Mouse (Mus musculus): ENCODE results near the gene Slc6a11. TPM values are rescaled to one million over a fixed set of nuclear protein-coding genes. Genes with fewer than 3 reads are reported as not detected.
A peak's percentile ranks its signal among the peaks of the same experiment; 100 is the strongest.

The Slc6a11 gene
- polyA plus RNA-seq, 1 experiment from 2014 or later = 8.1 TPM

- Histone ChIP-seq H3K9ac (ENCODE audit: low read length) (no peak overlapping the region), H3K36me3 (ENCODE audit: control insufficient read depth, insufficient read depth, low read length) (no peaks in the 10 kb centered on the region), H3K27ac (ENCODE audit: low read depth, low read length) (no peak overlapping the region), H3K4me1 (ENCODE audit: control insufficient read depth, insufficient read depth, low read length) (peaks cover 16% of the 10 kb centered on the region), H3K4me3 (ENCODE audit: low read depth, low read length) (no peak overlapping the region), H3K27me3 (replicated peaks; ENCODE audit: control insufficient read depth, insufficient read depth, low read length) (no peaks in the 10 kb centered on the region), H3K4me2 (ENCODE audit: low read length) (no peak overlapping the region), H3K9me3 (replicated peaks; ENCODE audit: control insufficient read depth, low read length) (no peaks in the 10 kb centered on the region)
- ATAC-seq (no peak), DNase-seq (ENCODE audit: low spot score) (no peak)
- 31% methylated on average over 4 of the region's 4 CpGs for WGBS
These were observed 136.9 kb downstream of the Slc6a11 start for GRCm38 (mm10) chr6:114267979-114268378.

DNA sequence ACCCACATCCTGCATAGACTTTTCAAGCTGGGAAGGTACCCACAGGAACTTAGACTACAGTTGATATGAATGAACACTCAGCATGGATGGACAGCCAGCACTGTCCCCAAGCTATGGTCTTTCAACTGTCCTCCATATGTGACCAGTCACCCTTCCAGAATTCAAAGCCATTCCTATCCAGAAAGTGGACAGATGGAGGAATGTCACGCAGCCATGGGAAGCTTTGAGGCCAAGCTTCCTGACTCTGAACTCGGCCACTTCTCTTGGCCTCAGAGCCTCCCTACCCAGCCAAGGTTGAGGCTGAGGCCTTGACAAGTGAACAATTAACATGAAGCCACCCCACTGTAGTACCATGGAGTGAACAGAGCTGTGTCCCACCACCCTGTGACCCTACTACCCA lies 138.5 kb downstream of the Slc6a11 start:
- H3K9ac ChIP-seq (ENCODE audit: low read length) = no peak overlapping the region
- DNase-seq (ENCODE audit: low spot score) = no peak
- 84% methylated on average over 2 of the region's 2 CpGs for WGBS

GRCm38 (mm10) chr6:114270799-114271198 lies 139.8 kb downstream of the Slc6a11 start:
- DNase-seq (ENCODE audit: low spot score) = no peak
- no peaks in the 10 kb centered on the region for H3K27me3 ChIP-seq (replicated peaks; ENCODE audit: control insufficient read depth, insufficient read depth, low read length)
- H3K27ac ChIP-seq (ENCODE audit: low read depth, low read length) = no peak overlapping the region
- ATAC-seq = no peak
- no peak overlapping the region for H3K4me2 ChIP-seq (ENCODE audit: low read length)
- peaks cover 13% of the 10 kb centered on the region for H3K4me1 ChIP-seq (ENCODE audit: control insufficient read depth, insufficient read depth, low read length)
- H3K9ac ChIP-seq (ENCODE audit: low read length) = no peak overlapping the region
- WGBS = 64% methylated on average over 5 of the region's 5 CpGs
- H3K9me3 ChIP-seq (replicated peaks; ENCODE audit: control insufficient read depth, low read length) = no peaks in the 10 kb centered on the region
- no peak overlapping the region for H3K4me3 ChIP-seq (ENCODE audit: low read depth, low read length)
- H3K36me3 ChIP-seq (ENCODE audit: control insufficient read depth, insufficient read depth, low read length) = no peaks in the 10 kb centered on the region

More for the DNA sequence above, 138.5 kb downstream of the Slc6a11 start:
- Histone ChIP-seq H3K9me3 (replicated peaks; ENCODE audit: control insufficient read depth, low read length) (no peaks in the 10 kb centered on the region), H3K4me2 (ENCODE audit: low read length) (no peak overlapping the region), H3K27me3 (replicated peaks; ENCODE audit: control insufficient read depth, insufficient read depth, low read length) (no peaks in the 10 kb centered on the region), H3K27ac (ENCODE audit: low read depth, low read length) (no peak overlapping the region), H3K4me3 (ENCODE audit: low read depth, low read length) (no peak overlapping the region), H3K4me1 (ENCODE audit: control insufficient read depth, insufficient read depth, low read length) (peaks cover 13% of the 10 kb centered on the region), H3K36me3 (ENCODE audit: control insufficient read depth, insufficient read depth, low read length) (no peaks in the 10 kb centered on the region)
- ATAC-seq = no peak

GRCm38 (mm10) chr6:114272279-114272678 lies 141.2 kb downstream of the Slc6a11 start:
- H3K9ac ChIP-seq (ENCODE audit: low read length) = no peak overlapping the region
- DNase-seq (ENCODE audit: low spot score) = no peak
- H3K4me1 ChIP-seq (ENCODE audit: control insufficient read depth, insufficient read depth, low read length) = peaks cover 13% of the 10 kb centered on the region
- no peaks in the 10 kb centered on the region for H3K27me3 ChIP-seq (replicated peaks; ENCODE audit: control insufficient read depth, insufficient read depth, low read length)
- no peaks in the 10 kb centered on the region for H3K36me3 ChIP-seq (ENCODE audit: control insufficient read depth, insufficient read depth, low read length)
- WGBS = 79% methylated on average over 15 of the region's 15 CpGs
- H3K4me2 ChIP-seq (ENCODE audit: low read length) = no peak overlapping the region
- no peak overlapping the region for H3K27ac ChIP-seq (ENCODE audit: low read depth, low read length)
- H3K9me3 ChIP-seq (replicated peaks; ENCODE audit: control insufficient read depth, low read length) = no peaks in the 10 kb centered on the region
- no peak for ATAC-seq
- H3K4me3 ChIP-seq (ENCODE audit: low read depth, low read length) = no peak overlapping the region

DNA sequence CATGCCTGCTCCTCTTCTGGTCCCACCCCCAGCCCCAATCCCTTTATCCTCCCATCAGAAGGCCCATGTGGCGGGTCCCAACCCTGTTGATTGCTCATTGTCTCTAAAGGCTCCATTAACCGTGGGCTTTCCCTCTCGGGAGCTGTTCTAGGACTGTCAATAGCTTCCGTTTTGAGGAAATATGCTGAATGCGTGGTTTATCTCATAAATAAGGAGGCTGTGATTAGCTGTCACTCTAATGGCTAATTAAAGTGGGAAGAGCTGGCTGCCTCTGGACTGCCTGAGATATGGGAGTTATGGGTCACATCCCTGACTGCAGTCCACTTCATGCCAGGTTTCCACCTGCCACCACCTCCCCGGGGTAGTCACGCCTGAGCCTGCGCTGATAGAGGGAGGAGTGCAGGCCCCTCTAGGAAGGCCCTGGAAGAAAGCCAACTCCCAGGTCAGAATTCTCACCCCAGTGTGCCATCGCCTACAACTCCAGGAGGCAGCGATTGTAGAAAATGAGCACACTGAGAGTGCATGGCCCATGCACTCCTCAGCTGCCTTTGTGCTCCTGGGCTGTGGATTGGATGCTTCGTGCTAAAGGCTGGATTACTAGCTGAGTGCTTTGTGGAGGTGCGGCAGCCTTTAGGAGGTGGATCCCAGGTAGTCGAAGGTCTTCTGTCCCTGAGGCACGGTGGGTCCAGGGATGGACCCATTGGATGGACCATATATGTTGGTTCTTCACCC lies 143.1 kb downstream of the Slc6a11 start:
- Histone ChIP-seq H3K27me3 (replicated peaks; ENCODE audit: control insufficient read depth, insufficient read depth, low read length) (no peaks in the 10 kb centered on the region), H3K9ac (ENCODE audit: low read length) (no peak overlapping the region), H3K4me3 (ENCODE audit: low read depth, low read length) (no peak overlapping the region), H3K36me3 (ENCODE audit: control insufficient read depth, insufficient read depth, low read length) (no peaks in the 10 kb centered on the region), H3K4me1 (ENCODE audit: control insufficient read depth, insufficient read depth, low read length) (peaks cover 13% of the 10 kb centered on the region), H3K4me2 (ENCODE audit: low read length) (no peak overlapping the region), H3K9me3 (replicated peaks; ENCODE audit: control insufficient read depth, low read length) (no peaks in the 10 kb centered on the region), H3K27ac (ENCODE audit: low read depth, low read length) (peak overlapping the region; percentile 71)
- 35% methylated on average over 14 of the region's 14 CpGs for WGBS
- DNase-seq (ENCODE audit: low spot score) (peak; percentile 70), ATAC-seq (peak; percentile 72)

GRCm38 (mm10) chr6:114275800-114276199 lies 144.8 kb downstream of the Slc6a11 start:
- WGBS = 48% methylated on average over 8 of the region's 8 CpGs
- no peaks in the 10 kb centered on the region for H3K9me3 ChIP-seq (replicated peaks; ENCODE audit: control insufficient read depth, low read length)
- no peaks in the 10 kb centered on the region for H3K36me3 ChIP-seq (ENCODE audit: control insufficient read depth, insufficient read depth, low read length)
- no peak overlapping the region for H3K9ac ChIP-seq (ENCODE audit: low read length)
- no peaks in the 10 kb centered on the region for H3K27me3 ChIP-seq (replicated peaks; ENCODE audit: control insufficient read depth, insufficient read depth, low read length)
- no peak overlapping the region for H3K4me3 ChIP-seq (ENCODE audit: low read depth, low read length)
- peaks cover 13% of the 10 kb centered on the region for H3K4me1 ChIP-seq (ENCODE audit: control insufficient read depth, insufficient read depth, low read length)
- no peak overlapping the region for H3K27ac ChIP-seq (ENCODE audit: low read depth, low read length)
- ATAC-seq = no peak
- no peak overlapping the region for H3K4me2 ChIP-seq (ENCODE audit: low read length)
- no peak for DNase-seq (ENCODE audit: low spot score)

DNA sequence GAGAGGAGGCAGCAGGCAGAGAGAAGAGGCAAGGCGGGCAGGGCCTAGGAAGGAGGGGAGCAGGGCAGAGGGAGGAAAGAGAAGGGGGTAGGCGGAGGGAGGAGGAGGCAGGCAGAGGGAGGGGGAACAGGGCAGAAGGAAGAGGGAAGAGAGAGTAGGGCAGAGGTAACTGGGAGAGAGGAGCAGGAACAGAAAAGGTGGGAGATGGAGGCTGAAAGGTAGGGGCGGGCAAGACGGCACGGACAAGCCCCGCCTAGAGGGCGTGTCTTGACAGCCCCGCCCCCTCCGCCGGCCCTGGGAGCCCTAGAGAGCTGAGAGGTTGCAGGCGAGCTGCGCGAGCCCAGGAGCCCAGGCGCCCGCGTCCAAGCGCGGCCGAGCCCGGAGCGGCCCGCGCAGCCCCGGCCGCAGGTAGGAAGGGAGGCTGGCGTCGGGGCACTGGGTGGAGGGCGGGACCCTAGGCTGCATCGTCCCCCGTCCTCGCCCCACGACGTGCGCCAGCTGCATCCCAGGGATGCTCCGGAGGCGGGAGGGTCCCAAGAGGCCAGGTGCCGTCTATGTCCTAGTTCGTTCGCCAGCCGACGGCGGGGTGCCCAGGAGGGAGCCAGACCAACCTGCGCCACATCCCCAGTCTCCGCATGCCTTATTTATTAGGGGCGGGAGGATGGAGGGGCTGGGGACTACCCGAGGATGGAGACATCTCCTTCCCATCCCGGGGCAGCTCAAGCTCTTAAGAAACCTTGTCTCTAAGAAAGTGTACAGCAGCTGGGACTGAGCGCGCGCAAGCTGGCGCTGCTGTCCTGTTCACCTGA lies 151.6 kb downstream of the Slc6a11 start, which contains the start of gene Slc6a1:
Gene Slc6a1 (plus strand): TSS at position 167 of the 809 bp plus-strand sequence.
- no peaks in the 10 kb centered on the region for H3K9me3 ChIP-seq (replicated peaks; ENCODE audit: control insufficient read depth, low read length)
- H3K4me3 ChIP-seq (ENCODE audit: low read depth, low read length) = peak within 1 kb of the TSS; percentile 65
- ATAC-seq = peak; percentile 94
- H3K9ac ChIP-seq (ENCODE audit: low read length) = peak within 1 kb of the TSS; percentile 88
- peak within 1 kb of the TSS; percentile 62 for H3K4me2 ChIP-seq (ENCODE audit: low read length)
- peak; percentile 90 for DNase-seq (ENCODE audit: low spot score)
- WGBS = 1% methylated on average over 38 of the region's 51 CpGs
- H3K27me3 ChIP-seq (replicated peaks; ENCODE audit: control insufficient read depth, insufficient read depth, low read length) = no peaks in the 10 kb centered on the region
- H3K36me3 ChIP-seq (ENCODE audit: control insufficient read depth, insufficient read depth, low read length) = peaks cover 3% of the 10 kb centered on the region
- H3K4me1 ChIP-seq (ENCODE audit: control insufficient read depth, insufficient read depth, low read length) = peaks cover 18% of the 10 kb centered on the region
- H3K27ac ChIP-seq (ENCODE audit: low read depth, low read length) = peak within 1 kb of the TSS; percentile 85

DNA sequence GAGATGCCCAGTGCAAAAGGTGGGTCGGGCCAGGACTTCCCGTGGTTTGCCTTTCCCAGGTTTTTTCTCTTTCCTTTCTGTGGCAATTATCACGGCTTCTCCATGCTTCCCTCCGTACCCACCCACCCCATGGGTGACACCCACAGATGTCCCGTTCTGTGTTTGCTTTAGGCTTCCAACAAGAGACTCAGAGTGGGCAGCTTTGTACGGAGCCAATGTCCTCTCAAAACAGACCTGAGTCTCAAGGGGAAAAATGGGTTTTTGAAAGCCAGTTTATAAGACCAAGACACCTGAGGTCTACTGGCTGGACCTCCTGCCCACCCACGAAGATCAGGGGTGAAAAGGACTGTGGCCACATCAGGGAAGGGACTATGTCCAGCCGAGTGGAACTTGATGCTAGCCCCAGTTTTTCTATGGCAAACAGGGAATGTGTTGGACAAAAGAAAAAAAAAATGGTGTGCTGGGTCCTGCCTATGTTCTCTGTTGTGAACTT lies 152.3 kb downstream of the Slc6a11 start:
- 6% methylated on average over 8 of the region's 8 CpGs for WGBS
- DNase-seq (ENCODE audit: low spot score) = no peak
- H3K4me3 ChIP-seq (ENCODE audit: low read depth, low read length) = peak overlapping the region; percentile 65
- H3K27ac ChIP-seq (ENCODE audit: low read depth, low read length) = peak overlapping the region; percentile 85
- H3K4me1 ChIP-seq (ENCODE audit: control insufficient read depth, insufficient read depth, low read length) = peaks cover 21% of the 10 kb centered on the region
- H3K36me3 ChIP-seq (ENCODE audit: control insufficient read depth, insufficient read depth, low read length) = peaks cover 3% of the 10 kb centered on the region
- peak overlapping the region; percentile 88 for H3K9ac ChIP-seq (ENCODE audit: low read length)
- peak; percentile 4; the same call in 1 of the 2 replicates for ATAC-seq
- no peaks in the 10 kb centered on the region for H3K9me3 ChIP-seq (replicated peaks; ENCODE audit: control insufficient read depth, low read length)
- H3K4me2 ChIP-seq (ENCODE audit: low read length) = peak overlapping the region; percentile 62
- H3K27me3 ChIP-seq (replicated peaks; ENCODE audit: control insufficient read depth, insufficient read depth, low read length) = no peaks in the 10 kb centered on the region

Data from forebrain, embryonic 14.5 days (tissue).